Mouse (Mus musculus): ENCODE measurements at regions not wholly inside any gene's neighbourhood (a gene's known extent, or its start where the extent isn't known, plus 50 kb on each side); places are given as distances from the start of the nearest gene placed in this dataset.

DNA sequence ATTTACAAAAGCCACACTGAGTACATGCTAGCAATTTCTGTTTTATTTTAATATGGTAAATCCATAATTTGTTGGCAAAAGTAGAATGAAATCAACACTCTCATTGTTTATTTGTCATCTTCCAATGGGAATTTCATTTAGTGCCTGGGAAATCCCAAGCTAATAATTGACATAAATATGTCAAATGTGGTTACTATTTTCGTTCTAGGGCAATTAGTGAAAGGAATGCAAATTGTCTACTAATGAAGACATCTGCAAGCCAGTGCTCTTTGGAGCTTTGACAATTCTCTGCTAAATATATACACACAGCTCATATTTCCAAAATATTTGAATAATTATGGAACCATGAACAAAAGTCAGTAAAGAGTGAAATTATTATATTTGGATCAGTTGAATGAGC lies 134.8 kb upstream of the 4933436I01Rik start:
- DNase-seq (ENCODE audit: low spot score), result no peak

DNA sequence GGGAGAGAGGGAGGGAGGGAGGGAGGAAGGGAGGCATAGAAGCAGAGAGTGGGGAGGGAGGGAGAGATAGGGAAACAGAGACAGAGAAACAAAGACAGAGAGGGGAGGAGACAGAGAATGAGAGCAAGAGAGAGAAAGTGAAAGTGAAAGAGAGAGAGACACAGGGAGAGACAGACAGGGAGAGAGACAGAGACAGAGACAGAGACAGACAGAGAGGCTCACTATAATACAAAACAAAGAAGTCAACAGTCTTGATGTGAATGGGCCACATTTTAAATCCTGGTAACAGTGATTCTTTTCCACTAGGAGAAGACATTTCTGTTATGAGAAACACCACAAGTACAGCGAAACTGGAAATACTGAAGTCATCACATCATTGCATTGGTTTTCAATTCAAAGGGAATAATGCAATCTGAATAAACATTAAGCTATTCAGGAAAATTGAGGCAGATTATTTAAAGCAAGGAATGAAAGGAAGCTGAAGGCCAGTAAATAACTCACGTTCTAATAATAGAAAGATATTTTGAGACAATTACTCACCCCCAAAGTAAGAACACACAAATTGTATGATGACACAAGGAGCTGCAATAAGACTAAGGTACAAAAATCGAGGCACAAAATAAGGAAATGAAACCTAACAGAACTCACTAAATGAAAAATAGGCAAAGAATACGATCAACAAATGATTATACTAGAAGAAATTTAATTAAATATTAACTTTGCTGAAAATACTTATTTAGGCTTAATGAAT lies 122.9 kb upstream of the 4933436I01Rik start:
- peak; percentile 5 for DNase-seq (ENCODE audit: low spot score)
